20 mouse cellular contexts compared by ENCODE assay signal in genomic region chr10:26051177-26051576, GRCm38 (mm10). TPM values are rescaled to one million over a fixed set of nuclear protein-coding genes. Genes with fewer than 3 reads are reported as not detected.
"Had no signal": no experiment of that assay in that cellular context is flagged by ENCODE, and none has a peak within 500 bp of the region (broad histone marks: within the 10 kb centered on the region; RNA-seq: fewer than 3 reads in every experiment).

No protein-coding gene starts in this region.

- H3K9me3 ChIP-seq: neural tube, embryonic 13.5 days; neural tube, embryonic 15.5 days; stomach, embryonic 15.5 days had no signal

- H3K4me3 ChIP-seq: neural tube, embryonic 13.5 days; neural tube, embryonic 15.5 days; stomach, embryonic 15.5 days had no signal

- H3K4me2 ChIP-seq: neural tube, embryonic 13.5 days; neural tube, embryonic 15.5 days; stomach, embryonic 15.5 days had no signal

- H3K9ac ChIP-seq: neural tube, embryonic 13.5 days; neural tube, embryonic 15.5 days; stomach, embryonic 15.5 days had no signal

- H3K27ac ChIP-seq: neural tube, embryonic 13.5 days; neural tube, embryonic 15.5 days; stomach, embryonic 15.5 days; stomach, postnatal 0 days had no signal

- DNase-seq: retina, postnatal 1 day; right cerebral cortex, adult 18-20 months; right cerebral cortex, postnatal 14 days; right cerebral cortex, postnatal 25 days; right cerebral cortex, postnatal 4 days; spleen, adult 18-20 months; thymus, adult 18-20 months; thymus, adult 2 months; thymus, postnatal 14 days; thymus, postnatal 25 days; thymus, postnatal 36 days; thymus, postnatal 4 days had no signal

- H3K36me3 ChIP-seq: neural tube, embryonic 13.5 days; neural tube, embryonic 15.5 days; stomach, embryonic 15.5 days had no signal

- H3K27me3 ChIP-seq: neural tube, embryonic 13.5 days; neural tube, embryonic 15.5 days; stomach, embryonic 15.5 days had no signal

- H3K4me1 ChIP-seq: neural tube, embryonic 13.5 days; neural tube, embryonic 15.5 days; stomach, embryonic 15.5 days had no signal

RNA-seq across cellular contexts. Expression of gene Gm9767, which starts 26.9 kb away (rescaled TPM):
- total RNA-seq: neutrophil, adult 5-6 weeks had no signal
- polyA plus RNA-seq: small intestine, adult 2 months; spleen, adult 2 months; thymus, postnatal 0 days had no signal

RNA-seq across cellular contexts. Expression of gene Tmem200a, which starts 27.7 kb away (rescaled TPM):
- total RNA-seq: neutrophil, adult 5-6 weeks had no signal
